Mouse (Mus musculus): ENCODE data around the gene Meig1.

- TF ChIP-seq CTCF (IDR thresholded peaks at IDR 0.05; ENCODE audit: borderline replicate concordance, extremely low read depth, insufficient read depth, insufficient read length) (no peak), POLR2A (IDR thresholded peaks at IDR 0.05; ENCODE audit: borderline replicate concordance, extremely low read depth, insufficient read depth, insufficient read length, poor library complexity, severe bottlenecking) (no peak)
Measured at GRCm38 (mm10) chr2:3445984-3446383, 23.5 kb upstream of the Meig1 start.
